Mouse (Mus musculus) heart, embryonic 16.5 days (tissue): ENCODE data around the gene Paxx. TPM values are rescaled to one million over a fixed set of nuclear protein-coding genes. Genes with fewer than 3 reads are reported as not detected.

Experiments used
- ATAC-seq: fragments of 200-750 bp; cut with Nextera tagmentation; replicated peaks from 2 replicates; pipeline ENCODE4 v1.8.0; 2017; ENCODE audit warnings: moderate number of reproducible peaks; ENCODE audit not compliant: insufficient read depth, low FRiP score; ENCODE audit errors: extremely low read depth
- H3K27ac ChIP-seq: fragments of 300-500 bp; sonication (generic); 2 replicates; pipeline ENCODE4 v1.5.1; 2014; ENCODE audit warnings: mild to moderate bottlenecking, low read length, control low read depth, moderate library complexity
- H3K27me3 ChIP-seq: fragments of 300-500 bp; sonication (generic); 2 replicates; pipeline ENCODE4 v1.6.1; 2014; ENCODE audit warnings: low read length, mixed read lengths; ENCODE audit not compliant: control insufficient read depth, insufficient read depth
- H3K36me3 ChIP-seq: fragments of 300-500 bp; sonication (generic); 2 replicates; pipeline ENCODE4 v1.6.1; 2014; ENCODE audit not compliant: control insufficient read depth, insufficient read depth
- H3K4me1 ChIP-seq: fragments of 300-500 bp; sonication (generic); 2 replicates; pipeline ENCODE4 v1.6.1; 2014; ENCODE audit warnings: low read length, mixed read lengths; ENCODE audit not compliant: control insufficient read depth, insufficient read depth
- H3K4me2 ChIP-seq: fragments of 300-500 bp; sonication (generic); 2 replicates; pipeline ENCODE4 v1.6.1; 2014; ENCODE audit warnings: low read depth, mild to moderate bottlenecking, control low read depth, low read length
- H3K4me3 ChIP-seq: fragments of 300-500 bp; sonication (generic); 2 replicates; pipeline ENCODE4 v1.5.1; 2014; ENCODE audit warnings: mild to moderate bottlenecking, control low read depth, low read length
- H3K9ac ChIP-seq: fragments of 300-500 bp; sonication (generic); 2 replicates; pipeline ENCODE4 v1.6.1; 2014; ENCODE audit warnings: low read length, control low read depth
- H3K9me3 ChIP-seq: fragments of 300-500 bp; sonication (generic); replicated peaks from 2 replicates; pipeline ENCODE4 v1.6.1; 2016; ENCODE audit warnings: low read length; ENCODE audit not compliant: control insufficient read depth
- WGBS: fragments of 180-500 bp; shearing (Covaris S2); extraction: QIAGEN DNeasy Blood & Tissue Kit; methylation state at CpG from one replicate; pipeline ENCODE4 v1.1.7; 2014; 5-methylcytosine and 5-hydroxymethylcytosine counted together
- polyA plus RNA-seq: library from polyadenylated mRNA; unstranded; fragments of >200 nt; fragmentation: Nextera tagmentation; extraction: Ambion mirVana; gene quantifications from 2 replicates; pipeline ENCODE4 v1.2.1, GENCODE M21; 2015

Gene Paxx
- 37.6 and 40.4 TPM in 2 replicates for polyA plus RNA-seq

GRCm38 (mm10) chr2:25460551-25461309 lies at the start of gene Paxx:
Paxx (minus strand) TSS chr2:25461094.
- peak within 1 kb of the TSS; percentile 69 for H3K4me3 ChIP-seq
- peaks cover 29% of the 10 kb centered on the region for H3K4me1 ChIP-seq
- peak within 1 kb of the TSS; percentile 84 for H3K4me2 ChIP-seq
- H3K27me3 ChIP-seq = no peaks in the 10 kb centered on the region
- H3K27ac ChIP-seq = peak within 1 kb of the TSS; percentile 94
- peak within 1 kb of the TSS; percentile 83 for H3K9ac ChIP-seq
- H3K9me3 ChIP-seq = no peaks in the 10 kb centered on the region
- WGBS = under 1% methylated on average over 48 of the region's 48 CpGs
- peak; percentile 92 for ATAC-seq
- H3K36me3 ChIP-seq = no peaks in the 10 kb centered on the region; the same call in 1 of the 2 replicates

GRCm38 (mm10) chr2:25509912-25510311 lies 49.0 kb upstream of the Paxx start:
- Histone ChIP-seq H3K9me3 (no peaks in the 10 kb centered on the region), H3K36me3 (peaks cover under 1% of the 10 kb centered on the region; the same call in 1 of the 2 replicates), H3K9ac (no peak overlapping the region), H3K4me1 (no peaks in the 10 kb centered on the region), H3K27ac (no peak overlapping the region), H3K4me2 (no peak overlapping the region), H3K27me3 (no peaks in the 10 kb centered on the region), H3K4me3 (no peak overlapping the region)
- ATAC-seq = no peak
- WGBS = 63% methylated on average over 3 of the region's 3 CpGs

DNA sequence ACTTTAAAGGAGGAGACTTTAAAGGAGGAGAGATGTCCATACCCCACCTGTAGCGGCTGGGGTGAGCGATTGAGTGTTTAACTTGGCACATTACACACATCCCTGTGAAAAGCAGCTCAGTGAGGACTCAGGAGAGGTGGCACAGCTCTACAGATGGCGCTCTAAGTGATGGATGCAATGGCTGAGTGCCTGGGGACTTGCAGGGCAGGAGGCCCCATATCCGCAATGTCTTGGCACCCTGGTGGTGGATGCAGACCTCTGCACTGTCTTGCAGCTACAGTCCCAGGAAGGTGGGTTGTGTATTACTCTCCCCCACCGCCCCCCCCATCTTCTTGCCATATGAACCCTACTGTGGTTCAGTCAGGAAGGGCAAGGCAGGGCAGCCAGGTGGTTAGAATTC lies 46.1 kb upstream of the Paxx start:
- Histone ChIP-seq H3K9me3 (no peaks in the 10 kb centered on the region), H3K27ac (no peak overlapping the region), H3K27me3 (no peaks in the 10 kb centered on the region), H3K4me2 (no peak overlapping the region), H3K9ac (no peak overlapping the region), H3K4me1 (peaks cover under 1% of the 10 kb centered on the region), H3K36me3 (peaks cover 21% of the 10 kb centered on the region), H3K4me3 (no peak overlapping the region)
- WGBS = 42% methylated on average over 5 of the region's 5 CpGs
- no peak for ATAC-seq

GRCm38 (mm10) chr2:25505860-25506259 lies 45.0 kb upstream of the Paxx start:
- WGBS = 96% methylated on average over 4 of the region's 4 CpGs
- H3K4me1 ChIP-seq = peaks cover 7% of the 10 kb centered on the region
- no peaks in the 10 kb centered on the region for H3K27me3 ChIP-seq
- H3K4me3 ChIP-seq = no peak overlapping the region
- no peaks in the 10 kb centered on the region for H3K9me3 ChIP-seq
- H3K4me2 ChIP-seq = no peak overlapping the region
- no peak overlapping the region for H3K9ac ChIP-seq
- no peak overlapping the region for H3K27ac ChIP-seq
- H3K36me3 ChIP-seq = peaks cover 21% of the 10 kb centered on the region
- ATAC-seq = no peak

DNA sequence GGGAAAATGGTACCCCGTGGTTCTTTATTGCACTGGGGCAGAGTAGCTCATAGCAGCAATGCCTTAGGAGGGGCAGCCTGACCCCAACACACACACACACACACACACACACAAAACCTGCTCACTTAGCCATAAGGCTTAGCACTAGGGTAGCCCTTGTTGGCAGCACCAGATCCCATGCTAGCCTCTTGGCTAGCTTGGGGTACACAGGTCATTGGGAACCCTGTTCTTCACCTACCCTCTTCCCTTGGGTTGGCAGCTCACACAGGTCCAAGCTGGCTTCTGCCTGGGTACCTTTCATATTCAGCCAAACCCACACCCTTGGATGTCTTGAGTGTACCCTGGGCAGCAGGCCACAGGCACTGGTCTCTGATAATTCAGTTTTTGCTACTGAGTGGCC lies 44.1 kb upstream of the Paxx start:
- Histone ChIP-seq H3K4me2 (no peak overlapping the region), H3K9me3 (no peaks in the 10 kb centered on the region), H3K27me3 (no peaks in the 10 kb centered on the region), H3K4me1 (peaks cover 9% of the 10 kb centered on the region), H3K36me3 (peaks cover 21% of the 10 kb centered on the region), H3K27ac (no peak overlapping the region), H3K4me3 (no peak overlapping the region), H3K9ac (no peak overlapping the region)
- 95% methylated on average over 1 of the region's 1 CpGs for WGBS
- ATAC-seq = no peak

- H3K36me3 ChIP-seq = peaks cover 21% of the 10 kb centered on the region
- H3K27ac ChIP-seq = no peak overlapping the region
- 89% methylated on average over 19 of the region's 19 CpGs for WGBS
- no peak overlapping the region for H3K9ac ChIP-seq
- H3K4me2 ChIP-seq = no peak overlapping the region
- ATAC-seq = no peak
- no peak overlapping the region for H3K4me3 ChIP-seq
- peaks cover 10% of the 10 kb centered on the region for H3K4me1 ChIP-seq
- H3K9me3 ChIP-seq = no peaks in the 10 kb centered on the region
- H3K27me3 ChIP-seq = no peaks in the 10 kb centered on the region
These were observed 43.6 kb upstream of the Paxx start for GRCm38 (mm10) chr2:25504538-25504937.

GRCm38 (mm10) chr2:25502726-25503125 lies 41.8 kb upstream of the Paxx start:
- H3K27me3 ChIP-seq = no peaks in the 10 kb centered on the region
- no peak overlapping the region for H3K4me2 ChIP-seq
- H3K9me3 ChIP-seq = no peaks in the 10 kb centered on the region
- no peak overlapping the region for H3K27ac ChIP-seq
- H3K9ac ChIP-seq = no peak overlapping the region
- peaks cover 10% of the 10 kb centered on the region for H3K4me1 ChIP-seq
- no peak for ATAC-seq
- 86% methylated on average over 3 of the region's 3 CpGs for WGBS
- peaks cover 21% of the 10 kb centered on the region for H3K36me3 ChIP-seq
- H3K4me3 ChIP-seq = no peak overlapping the region

DNA sequence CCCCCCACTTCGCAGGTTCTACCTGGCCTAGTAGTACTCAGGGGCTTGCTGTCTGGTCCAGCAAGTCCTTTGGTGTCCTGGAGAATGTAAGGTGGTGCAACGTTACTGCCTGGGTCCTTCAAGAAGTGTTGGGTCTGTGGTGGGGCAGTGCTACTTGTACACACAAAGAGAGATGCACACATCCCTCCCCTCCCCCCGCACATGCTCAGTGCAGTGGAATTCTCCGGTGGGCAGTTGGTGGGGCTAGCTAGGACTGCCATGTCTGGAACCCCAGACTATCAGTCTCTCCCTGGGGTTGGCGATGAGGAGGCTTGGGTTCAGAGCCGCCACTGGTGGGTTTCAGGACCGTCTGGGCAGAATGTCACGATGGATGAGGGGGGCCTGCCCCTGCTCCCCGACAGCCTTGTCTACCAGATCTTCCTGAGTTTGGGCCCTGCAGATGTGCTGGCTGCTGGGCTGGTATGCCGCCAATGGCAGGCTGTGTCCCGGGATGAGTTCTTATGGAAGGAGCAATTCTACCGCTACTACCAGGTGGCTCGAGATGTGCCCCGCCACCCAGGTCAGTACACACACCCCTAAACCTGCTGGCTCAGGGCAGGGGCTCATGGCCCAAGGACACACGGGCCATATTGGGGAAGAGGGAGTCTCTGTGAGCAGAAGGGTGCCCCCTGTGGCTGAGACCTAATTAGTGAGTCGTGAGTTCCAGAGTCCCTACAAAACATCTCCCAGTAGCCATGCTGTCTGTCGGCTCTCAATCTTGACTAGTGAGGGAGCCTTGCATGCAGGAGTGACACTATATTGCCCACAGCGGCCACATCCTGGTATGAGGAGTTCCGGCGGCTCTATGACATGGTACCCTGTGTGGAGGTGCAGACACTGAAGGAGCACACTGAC lies 40.9 kb upstream of the Paxx start, which contains the start of gene C8g:
Gene C8g, minus strand, starts transcription at position 127 of the 894 bp plus-strand sequence.
- Histone ChIP-seq H3K27me3 (no peaks in the 10 kb centered on the region), H3K9me3 (no peaks in the 10 kb centered on the region), H3K4me1 (peaks cover 10% of the 10 kb centered on the region), H3K4me3 (peak within 1 kb of the TSS; percentile 96), H3K9ac (peak within 1 kb of the TSS; percentile 98), H3K36me3 (peaks cover 21% of the 10 kb centered on the region), H3K4me2 (peak within 1 kb of the TSS; percentile 99), H3K27ac (peak within 1 kb of the TSS; percentile 64)
- no peak for ATAC-seq
- WGBS = 74% methylated on average over 20 of the region's 20 CpGs
